Mouse (Mus musculus): ENCODE measurements around the gene Meaf6. TPM values are rescaled to one million over a fixed set of nuclear protein-coding genes. Genes with fewer than 3 reads are reported as not detected.

Gene Meaf6
- 5.4 TPM for polyA plus RNA-seq (2015; fragmentation: Illumina TruSeq; extraction: RNeasy Lipid Tissue Mini Kit (QIAGEN cat#74804); ENCODE audit: insufficient read depth, low read depth, low replicate concordance)

GRCm38 (mm10) chr4:125084403-125085345 lies at the start of gene Meaf6:
Meaf6 (plus strand) TSS chr4:125085134.

DNA sequence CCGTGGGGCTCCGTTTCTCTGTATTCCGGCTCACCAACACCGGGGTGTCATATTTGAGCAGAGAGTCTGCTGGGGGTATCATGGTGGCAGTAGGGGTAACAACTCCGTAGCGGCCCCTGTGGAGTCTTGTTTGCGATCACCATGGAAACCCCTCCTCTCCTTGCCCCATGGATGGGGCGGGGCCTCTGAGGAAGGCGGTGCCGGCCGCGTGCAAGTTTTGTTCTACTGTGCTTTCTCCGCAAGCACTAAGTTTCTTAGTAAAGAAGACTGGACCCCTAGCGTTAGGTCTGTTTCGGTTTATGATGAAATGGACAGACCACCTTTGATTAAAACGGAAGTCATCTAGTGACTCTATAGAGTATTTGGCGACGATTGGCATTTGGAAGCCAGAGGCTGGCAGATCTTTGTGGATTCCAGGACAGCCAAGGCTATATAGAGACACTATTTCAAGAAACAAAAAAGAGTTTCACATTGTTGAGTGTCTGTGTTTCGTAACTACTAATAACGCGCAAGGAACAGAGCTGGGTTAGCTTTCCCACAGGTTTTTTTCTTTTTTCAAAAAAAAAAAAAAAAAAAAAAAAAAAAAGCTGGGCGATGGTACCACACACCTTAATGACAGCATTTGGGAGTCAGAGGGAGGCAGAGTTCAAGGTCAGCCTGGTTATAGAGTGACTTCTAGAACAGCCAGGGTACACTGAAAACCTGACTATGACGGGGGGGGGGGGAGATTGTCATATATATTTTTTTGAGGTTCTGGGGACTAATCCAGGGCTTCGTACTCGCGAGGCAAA lies 19.2 kb upstream of the Meaf6 start, which contains the start of gene Dnali1:
TSS of gene Dnali1 (minus strand) at position 187 of the 791 bp plus-strand sequence.

DNA sequence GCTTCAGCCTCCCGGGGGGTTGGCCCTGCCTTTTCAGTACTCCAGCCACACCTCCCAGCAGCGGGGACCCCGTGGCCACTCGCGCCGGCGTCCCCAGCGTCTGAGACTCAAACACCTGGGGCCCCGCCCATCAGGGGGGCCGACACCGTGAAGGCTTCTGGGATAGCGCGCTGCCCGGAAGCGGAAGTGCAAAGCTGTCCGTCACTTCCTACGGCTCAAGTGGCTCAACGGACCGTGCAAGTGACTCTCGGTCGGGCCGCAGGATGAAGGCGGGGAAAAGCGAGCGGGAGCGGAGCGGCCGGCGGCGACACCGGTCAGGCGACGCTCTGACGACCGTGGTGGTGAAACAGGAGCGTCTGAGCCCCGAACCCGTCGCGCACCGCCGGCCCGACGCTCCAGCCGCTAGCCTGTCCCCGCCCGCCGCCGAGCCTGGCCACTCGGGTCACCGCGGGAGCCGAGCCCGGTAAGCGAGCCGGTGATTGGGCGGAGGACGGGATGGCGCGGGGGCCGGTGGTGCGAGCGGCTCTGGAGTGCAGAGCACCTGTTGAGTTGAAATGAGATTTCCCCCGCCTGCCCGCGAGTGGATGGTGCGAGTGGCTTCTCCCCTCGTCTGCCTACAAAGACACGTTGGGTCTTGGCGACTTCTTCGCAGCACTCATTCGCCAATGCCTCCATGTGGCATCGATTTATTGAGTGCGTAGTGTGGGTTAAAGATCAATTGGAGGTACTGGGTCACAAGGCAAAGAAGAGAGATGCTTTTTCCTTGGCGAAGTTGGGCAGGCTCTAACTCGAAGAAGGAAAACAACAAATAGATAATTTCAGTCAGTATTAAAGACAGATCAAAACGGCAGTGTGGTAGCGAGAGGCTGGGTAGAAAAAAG lies 18.2 kb upstream of the Meaf6 start, which contains the start of gene Snip1:
TSS of gene Snip1 (plus strand) at position 183 of the 881 bp plus-strand sequence.

GRCm38 (mm10) chr4:125127305-125128084 lies 42.6 kb downstream of the Meaf6 start, which contains the start of gene Zc3h12a:
Zc3h12a (minus strand) TSS chr4:125127840.

Other genes with a start within 250 kb of the Meaf6 start
- 19.0 TPM for gene Yrdc, start 234.5 kb upstream of the Meaf6 start, polyA plus RNA-seq (2015; fragmentation: Illumina TruSeq; extraction: RNeasy Lipid Tissue Mini Kit (QIAGEN cat#74804); ENCODE audit: insufficient read depth, low read depth, low replicate concordance)
- gene 1110065P20Rik, start 233.9 kb upstream of the Meaf6 start, polyA plus RNA-seq (2015; fragmentation: Illumina TruSeq; extraction: RNeasy Lipid Tissue Mini Kit (QIAGEN cat#74804); ENCODE audit: insufficient read depth, low read depth, low replicate concordance), result 17.3 TPM
- 0.30 TPM for gene Maneal, start 223.0 kb upstream of the Meaf6 start, polyA plus RNA-seq (2015; fragmentation: Illumina TruSeq; extraction: RNeasy Lipid Tissue Mini Kit (QIAGEN cat#74804); ENCODE audit: insufficient read depth, low read depth, low replicate concordance)
- not detected for gene Epha10, start 204.2 kb upstream of the Meaf6 start, polyA plus RNA-seq (2015; fragmentation: Illumina TruSeq; extraction: RNeasy Lipid Tissue Mini Kit (QIAGEN cat#74804); ENCODE audit: insufficient read depth, low read depth, low replicate concordance)
- 4.1 TPM for gene 9930104L06Rik, start 148.1 kb upstream of the Meaf6 start, polyA plus RNA-seq (2015; fragmentation: Illumina TruSeq; extraction: RNeasy Lipid Tissue Mini Kit (QIAGEN cat#74804); ENCODE audit: insufficient read depth, low read depth, low replicate concordance)
- gene Cdca8, start 145.8 kb upstream of the Meaf6 start, polyA plus RNA-seq (2015; fragmentation: Illumina TruSeq; extraction: RNeasy Lipid Tissue Mini Kit (QIAGEN cat#74804); ENCODE audit: insufficient read depth, low read depth, low replicate concordance), result not detected
- 15.5 TPM for gene Rspo1, start 98.7 kb upstream of the Meaf6 start, polyA plus RNA-seq (2015; fragmentation: Illumina TruSeq; extraction: RNeasy Lipid Tissue Mini Kit (QIAGEN cat#74804); ENCODE audit: insufficient read depth, low read depth, low replicate concordance)
- 20.4 TPM for gene Gnl2, start 68.5 kb upstream of the Meaf6 start, polyA plus RNA-seq (2015; fragmentation: Illumina TruSeq; extraction: RNeasy Lipid Tissue Mini Kit (QIAGEN cat#74804); ENCODE audit: insufficient read depth, low read depth, low replicate concordance)
- not detected for gene Dnali1, start 19.4 kb upstream of the Meaf6 start, polyA plus RNA-seq (2015; fragmentation: Illumina TruSeq; extraction: RNeasy Lipid Tissue Mini Kit (QIAGEN cat#74804); ENCODE audit: insufficient read depth, low read depth, low replicate concordance)
- 3.8 TPM for gene Snip1, start 18.5 kb upstream of the Meaf6 start, polyA plus RNA-seq (2015; fragmentation: Illumina TruSeq; extraction: RNeasy Lipid Tissue Mini Kit (QIAGEN cat#74804); ENCODE audit: insufficient read depth, low read depth, low replicate concordance)
- gene Zc3h12a, start 42.7 kb downstream of the Meaf6 start, polyA plus RNA-seq (2015; fragmentation: Illumina TruSeq; extraction: RNeasy Lipid Tissue Mini Kit (QIAGEN cat#74804); ENCODE audit: insufficient read depth, low read depth, low replicate concordance), result 2.2 TPM